Comparison of ENCODE assay signal across 11 mouse cellular contexts in the genomic region with DNA sequence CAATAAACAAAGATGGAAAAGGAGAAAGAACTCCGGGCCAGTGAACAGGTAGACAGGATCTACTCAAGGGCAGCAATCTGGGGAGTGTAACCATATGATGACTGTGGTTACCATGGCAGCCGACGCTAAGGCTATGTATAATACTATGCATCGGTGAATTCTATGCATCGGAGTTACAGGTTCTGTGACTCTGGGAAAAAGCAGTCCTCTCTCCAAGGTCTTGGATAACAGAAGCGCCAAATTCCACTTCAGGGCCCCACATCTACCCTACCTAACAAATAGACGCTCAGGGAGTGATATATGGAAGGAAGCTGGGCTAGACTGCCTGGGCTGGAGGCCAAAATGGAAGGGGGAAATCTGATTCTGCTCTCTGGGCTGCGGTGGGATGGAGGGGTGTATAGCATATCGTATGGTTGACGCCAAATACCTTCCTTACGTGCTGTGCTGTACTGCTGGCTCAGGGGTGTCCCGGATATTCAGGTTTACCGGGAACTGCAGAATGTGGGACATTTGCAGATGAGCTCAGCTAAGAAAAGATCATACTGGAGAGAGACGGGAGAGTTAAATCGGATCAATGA. TPM values are rescaled to one million over a fixed set of nuclear protein-coding genes. Genes with fewer than 3 reads are reported as not detected.
A peak's percentile ranks its signal among the peaks of the same experiment; 100 is the strongest.
DNase-seq lines count a peak whose midpoint lies in the region; ATAC-seq and TF ChIP-seq lines count a peak whose summit lies in the region.
"Had no signal": no experiment of that assay in that cellular context is flagged by ENCODE, and none has a peak within 500 bp of the region (broad histone marks: within the 10 kb centered on the region; RNA-seq: fewer than 3 reads in every experiment).

No protein-coding gene starts in this region.

- no peak for TF ChIP-seq CTCF in kidney, postnatal 0 days (IDR thresholded peaks at IDR 0.05; ENCODE audit: low read depth)

- H3K4me2 ChIP-seq in forebrain, embryonic 16.5 days (ENCODE audit: low read length) = no peak overlapping the region
- H3K4me2 ChIP-seq in forebrain, embryonic 15.5 days (replicated peaks) = no peak overlapping the region
- H3K4me2 ChIP-seq in kidney, postnatal 0 days (ENCODE audit: low read length) = peak overlapping the region; percentile 31; the same call in 1 of the 2 replicates
- H3K4me2 ChIP-seq in embryonic facial prominence, embryonic 11.5 days (ENCODE audit: low read depth, low read length) = no peak overlapping the region
- no peak overlapping the region for H3K4me2 ChIP-seq in midbrain, embryonic 14.5 days (ENCODE audit: low read length)

- H3K27ac ChIP-seq in forebrain, embryonic 16.5 days (ENCODE audit: low read length) = no peak overlapping the region
- H3K27ac ChIP-seq in forebrain, embryonic 15.5 days (replicated peaks) = no peak overlapping the region
- no peak overlapping the region for H3K27ac ChIP-seq in kidney, postnatal 0 days
- H3K27ac ChIP-seq in embryonic facial prominence, embryonic 11.5 days (replicated peaks; ENCODE audit: low read depth, low read length) = no peak overlapping the region; the same call in 1 of the 2 replicates
- H3K27ac ChIP-seq in midbrain, embryonic 14.5 days (replicated peaks; ENCODE audit: low read depth, low read length) = peak overlapping the region; percentile 52
- H3K27ac ChIP-seq: left cerebral cortex, adult 2 months had no signal

- no peaks in the 10 kb centered on the region for H3K27me3 ChIP-seq in forebrain, embryonic 16.5 days (replicated peaks; ENCODE audit: control insufficient read depth, insufficient read depth, low read length)
- H3K27me3 ChIP-seq in forebrain, embryonic 15.5 days = no peaks in the 10 kb centered on the region
- no peaks in the 10 kb centered on the region; the same call in 1 of the 2 replicates for H3K27me3 ChIP-seq in kidney, postnatal 0 days (ENCODE audit: insufficient read depth, low read length)
- H3K27me3 ChIP-seq in embryonic facial prominence, embryonic 11.5 days (ENCODE audit: control insufficient read depth, insufficient read depth, low read length) = no peaks in the 10 kb centered on the region
- no peaks in the 10 kb centered on the region for H3K27me3 ChIP-seq in midbrain, embryonic 14.5 days (ENCODE audit: control insufficient read depth, insufficient read depth, low read length)

- H3K9me3 ChIP-seq in forebrain, embryonic 16.5 days (ENCODE audit: control insufficient read depth, low read length) = no peaks in the 10 kb centered on the region
- H3K9me3 ChIP-seq in forebrain, embryonic 15.5 days = no peaks in the 10 kb centered on the region
- H3K9me3 ChIP-seq in kidney, postnatal 0 days (replicated peaks; ENCODE audit: low read length) = no peaks in the 10 kb centered on the region
- no peaks in the 10 kb centered on the region for H3K9me3 ChIP-seq in embryonic facial prominence, embryonic 11.5 days (replicated peaks; ENCODE audit: control insufficient read depth, low read length)
- no peaks in the 10 kb centered on the region for H3K9me3 ChIP-seq in midbrain, embryonic 14.5 days (ENCODE audit: control insufficient read depth, low read length)

- H3K36me3 ChIP-seq in forebrain, embryonic 16.5 days (ENCODE audit: control insufficient read depth, insufficient read depth) = no peaks in the 10 kb centered on the region
- H3K36me3 ChIP-seq in forebrain, embryonic 15.5 days = no peaks in the 10 kb centered on the region
- H3K36me3 ChIP-seq in kidney, postnatal 0 days (ENCODE audit: insufficient read depth, low read length) = no peaks in the 10 kb centered on the region
- no peaks in the 10 kb centered on the region for H3K36me3 ChIP-seq in embryonic facial prominence, embryonic 11.5 days (replicated peaks; ENCODE audit: control insufficient read depth, insufficient read depth, low read depth, low read length)
- H3K36me3 ChIP-seq in midbrain, embryonic 14.5 days (ENCODE audit: control insufficient read depth, insufficient read depth, low read length) = no peaks in the 10 kb centered on the region

- no peak overlapping the region for H3K9ac ChIP-seq in forebrain, embryonic 16.5 days (replicated peaks; ENCODE audit: low read depth, low read length)
- no peak overlapping the region for H3K9ac ChIP-seq in forebrain, embryonic 15.5 days (replicated peaks)
- no peak overlapping the region for H3K9ac ChIP-seq in kidney, postnatal 0 days (ENCODE audit: low read depth, low read length)
- H3K9ac ChIP-seq in embryonic facial prominence, embryonic 11.5 days (replicated peaks; ENCODE audit: low read length) = peak overlapping the region; percentile 23; the same call in 1 of the 2 replicates
- H3K9ac ChIP-seq in midbrain, embryonic 14.5 days (replicated peaks; ENCODE audit: low read length) = no peak overlapping the region

- H3K4me3 ChIP-seq in forebrain, embryonic 16.5 days (replicated peaks; ENCODE audit: low read length) = no peak overlapping the region
- no peak overlapping the region for H3K4me3 ChIP-seq in forebrain, embryonic 15.5 days
- H3K4me3 ChIP-seq in kidney, postnatal 0 days (replicated peaks; ENCODE audit: low read depth, low read length) = no peak overlapping the region
- no peak overlapping the region for H3K4me3 ChIP-seq in embryonic facial prominence, embryonic 11.5 days (ENCODE audit: low read depth, low read length)
- no peak overlapping the region for H3K4me3 ChIP-seq in midbrain, embryonic 14.5 days (replicated peaks; ENCODE audit: low read depth, low read length)
- H3K4me3 ChIP-seq: left cerebral cortex, adult 2 months had no signal

- WGBS in forebrain, embryonic 16.5 days = 49% methylated on average over 15 of the region's 15 CpGs
- 52% methylated on average over 15 of the region's 15 CpGs for WGBS in forebrain, embryonic 15.5 days
- 15% methylated on average over 15 of the region's 15 CpGs for WGBS in kidney, postnatal 0 days
- WGBS in embryonic facial prominence, embryonic 11.5 days = 61% methylated on average over 15 of the region's 15 CpGs
- WGBS in midbrain, embryonic 14.5 days = 43% methylated on average over 15 of the region's 15 CpGs

- peaks cover 48% of the 10 kb centered on the region for H3K4me1 ChIP-seq in forebrain, embryonic 16.5 days (replicated peaks; ENCODE audit: control insufficient read depth, insufficient read depth, low read length)
- H3K4me1 ChIP-seq in forebrain, embryonic 15.5 days = peaks cover 50% of the 10 kb centered on the region
- peaks cover 4% of the 10 kb centered on the region; the same call in 1 of the 2 replicates for H3K4me1 ChIP-seq in kidney, postnatal 0 days (replicated peaks; ENCODE audit: insufficient read depth, low read length)
- peaks cover 3% of the 10 kb centered on the region; the same call in 1 of the 2 replicates for H3K4me1 ChIP-seq in embryonic facial prominence, embryonic 11.5 days (ENCODE audit: control insufficient read depth, insufficient read depth, low read length)
- H3K4me1 ChIP-seq in midbrain, embryonic 14.5 days (ENCODE audit: control insufficient read depth, insufficient read depth, low read length) = peaks cover 31% of the 10 kb centered on the region

- ATAC-seq in forebrain, embryonic 16.5 days = 0 out of 2 replicates have a peak, but pooled peaks have one; percentile 36
- ATAC-seq in forebrain, embryonic 15.5 days (replicated peaks) = no peak
- no peak for ATAC-seq in kidney, postnatal 0 days (replicated peaks; ENCODE audit: low FRiP score, low read depth)
- peak; percentile 64; the same call in 1 of the 2 replicates for ATAC-seq in embryonic facial prominence, embryonic 11.5 days (replicated peaks; ENCODE audit: insufficient number of reproducible peaks, low FRiP score, low TSS enrichment, low read depth)
- peak; percentile 29; the same call in 1 of the 2 replicates for ATAC-seq in midbrain, embryonic 14.5 days (ENCODE audit: low FRiP score, low TSS enrichment)

- peak; percentile 53 for DNase-seq in kidney, postnatal 0 days (ENCODE audit: low spot score)
- DNase-seq in kidney, adult 9 months = no peak
- DNase-seq in embryonic facial prominence, embryonic 11.5 days (ENCODE audit: low spot score) = peak; percentile 50
- peak; percentile 69 for DNase-seq in midbrain, embryonic 14.5 days
- DNase-seq in adrenal gland, postnatal 25 days = no peak
- DNase-seq in spleen, postnatal 14 days (ENCODE audit: low spot score in 2 of 2) = no peak
- DNase-seq: cerebellum, postnatal 10 days; gastrocnemius, postnatal 25 days had no signal

RNA-seq across cellular contexts. Expression of a gene that starts 37.3 kb away (rescaled TPM):
- polyA plus RNA-seq in forebrain, embryonic 16.5 days (2015; fragmentation: Nextera tagmentation; extraction: Ambion mirVana) = 31.9 and 33.2 TPM in 2 replicates
- polyA plus RNA-seq in forebrain, embryonic 15.5 days (2015; fragmentation: Nextera tagmentation; extraction: Ambion mirVana) = 31.8 and 32.1 TPM in 2 replicates
- polyA plus RNA-seq in kidney, postnatal 0 days (2015; fragmentation: Nextera tagmentation; extraction: Ambion mirVana) = 26.3 and 27.3 TPM in 2 replicates
- polyA plus RNA-seq in embryonic facial prominence, embryonic 11.5 days (2014; fragmentation: Nextera tagmentation; extraction: Ambion mirVana) = 1.3 and 1.6 TPM in 2 replicates
- polyA plus RNA-seq in midbrain, embryonic 14.5 days (2014; fragmentation: Nextera tagmentation; extraction: Ambion mirVana) = 20.0 and 23.6 TPM in 2 replicates
- total RNA-seq in adrenal gland, postnatal 25 days (2021) = 13.0 and 23.0 TPM in 2 replicates

Comparison
In these comparisons a context has a peak if more than half of its experiments do, and no peak if none do; other contexts are left out.
1. ATAC-seq: peak in forebrain, embryonic 16.5 days (single experiment), embryonic facial prominence, embryonic 11.5 days (single experiment) and midbrain, embryonic 14.5 days (single experiment); none in forebrain, embryonic 15.5 days (single experiment) and kidney, postnatal 0 days (single experiment).
2. DNase-seq: peak in kidney, postnatal 0 days (single experiment), embryonic facial prominence, embryonic 11.5 days (single experiment) and midbrain, embryonic 14.5 days (single experiment); none in kidney, adult 9 months (single experiment), adrenal gland, postnatal 25 days (single experiment) and spleen, postnatal 14 days (0 of 2).